Mouse (Mus musculus): ENCODE results near the gene Cenpo.
A peak's percentile ranks its signal among the peaks of the same experiment; 100 is the strongest.
"Not testable (repeated sequence)": the region's sequence is repeated elsewhere in the genome, so short reads cannot be mapped to it uniquely, and the experiment has no call there.

Cenpo gene

GRCm38 (mm10) chr12:4233572-4234508, at the start of gene Cenpo, which contains the start of gene Ptrhd1:
Gene Cenpo, minus strand, starts transcription at chr12:4234294.
Gene Ptrhd1, plus strand, starts transcription at chr12:4234027.
- DNase-seq (ENCODE audit: low spot score) = peak; percentile 98

- DNase-seq (ENCODE audit: low spot score) = no peak
Measured at GRCm38 (mm10) chr12:4279878-4280277, 45.8 kb upstream of the Cenpo start.

DNA sequence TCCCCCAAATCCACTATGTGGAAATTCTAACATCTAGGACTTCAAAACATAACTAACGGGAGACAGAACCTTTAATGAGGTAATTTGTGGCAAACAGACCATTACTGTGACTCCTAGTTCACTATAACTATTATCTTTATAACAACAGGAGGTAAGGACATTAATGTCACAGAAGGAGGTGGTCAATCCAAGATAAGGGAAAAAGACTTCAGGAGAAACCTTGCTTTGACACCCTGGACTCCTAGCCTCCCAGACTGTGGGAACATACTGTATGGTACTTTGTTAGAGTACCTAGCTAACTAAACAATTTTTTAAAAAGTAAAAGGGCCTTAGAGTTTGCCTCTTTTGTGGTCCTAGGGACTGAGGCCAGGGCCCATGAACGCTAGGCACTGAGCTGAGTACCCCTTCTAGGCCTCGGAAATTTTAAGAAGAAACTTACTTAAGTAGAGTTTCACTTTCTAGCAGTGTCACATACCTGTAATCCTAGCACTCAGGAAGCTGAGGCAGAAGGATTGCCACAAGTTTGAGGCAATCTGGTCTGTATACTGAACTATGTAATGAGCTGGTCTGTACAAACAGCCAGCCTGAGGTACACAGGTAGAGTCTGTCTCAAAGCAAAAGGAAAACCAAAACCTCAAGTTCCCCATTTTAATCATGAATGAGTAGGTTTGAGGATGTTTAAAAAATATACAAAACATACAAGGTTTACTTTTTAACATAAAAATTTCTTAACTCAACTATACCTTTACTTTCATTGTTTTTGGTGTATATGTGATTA, 45.1 kb upstream of the Cenpo start:
- no peak for DNase-seq (ENCODE audit: low spot score)

GRCm38 (mm10) chr12:4271078-4271477, 37.0 kb upstream of the Cenpo start:
- DNase-seq (ENCODE audit: low spot score) = peak; percentile 22

GRCm38 (mm10) chr12:4267765-4268164, 33.7 kb upstream of the Cenpo start:
- no peak for DNase-seq (ENCODE audit: low spot score)

GRCm38 (mm10) chr12:4252742-4253655, 18.9 kb upstream of the Cenpo start:
- no peak for DNase-seq (ENCODE audit: low spot score)

- no peak for DNase-seq (ENCODE audit: low spot score)
Measured at GRCm38 (mm10) chr12:4249786-4250185, 15.7 kb upstream of the Cenpo start.

- DNase-seq (ENCODE audit: low spot score) = no peak
Measured at GRCm38 (mm10) chr12:4245742-4246141, 11.6 kb upstream of the Cenpo start.

DNA sequence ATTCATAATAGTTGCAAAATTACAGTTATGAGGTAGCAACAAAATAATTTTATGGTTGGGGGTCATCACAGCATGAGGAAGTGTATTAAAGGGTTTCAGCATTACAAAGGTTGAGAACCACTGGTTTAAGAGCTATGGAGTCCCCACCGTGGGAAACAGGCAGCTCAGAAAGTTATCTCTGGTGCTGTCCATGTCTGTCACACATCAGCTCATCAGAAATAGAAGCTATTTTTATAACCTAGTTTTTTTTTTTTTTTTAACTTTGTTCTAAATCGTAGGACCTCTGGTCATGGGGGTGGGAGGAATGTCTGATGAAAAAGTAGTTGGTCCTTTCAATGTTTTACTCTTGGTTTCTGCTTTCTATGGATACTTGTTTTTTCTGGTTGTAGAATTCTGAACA, 9.7 kb upstream of the Cenpo start:
- no peak for DNase-seq (ENCODE audit: low spot score)

- DNase-seq (ENCODE audit: low spot score) = not testable (repeated sequence)
Measured at GRCm38 (mm10) chr12:4240281-4240680, 6.2 kb upstream of the Cenpo start.

DNA sequence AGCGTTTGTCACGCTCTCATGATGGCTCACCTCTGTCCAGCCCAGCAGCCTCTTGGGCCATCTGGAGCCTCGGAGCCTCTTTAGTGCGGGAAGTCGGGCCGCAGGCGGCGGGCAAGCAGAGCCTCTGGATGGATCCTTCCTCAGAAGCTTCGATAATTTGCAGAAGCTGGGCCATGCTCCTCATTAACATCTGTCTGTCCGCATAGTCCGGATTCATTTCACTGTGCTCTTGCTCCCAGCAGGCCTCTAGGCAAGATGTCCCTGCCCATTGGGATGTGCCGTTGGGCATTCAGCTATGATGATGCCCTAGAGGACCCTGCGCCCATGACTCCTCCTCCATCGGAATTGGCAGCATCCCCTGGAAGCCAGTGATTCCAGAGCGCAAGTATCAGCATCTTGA, 3.4 kb upstream of the Cenpo start:
- no peak for DNase-seq (ENCODE audit: low spot score)

DNA sequence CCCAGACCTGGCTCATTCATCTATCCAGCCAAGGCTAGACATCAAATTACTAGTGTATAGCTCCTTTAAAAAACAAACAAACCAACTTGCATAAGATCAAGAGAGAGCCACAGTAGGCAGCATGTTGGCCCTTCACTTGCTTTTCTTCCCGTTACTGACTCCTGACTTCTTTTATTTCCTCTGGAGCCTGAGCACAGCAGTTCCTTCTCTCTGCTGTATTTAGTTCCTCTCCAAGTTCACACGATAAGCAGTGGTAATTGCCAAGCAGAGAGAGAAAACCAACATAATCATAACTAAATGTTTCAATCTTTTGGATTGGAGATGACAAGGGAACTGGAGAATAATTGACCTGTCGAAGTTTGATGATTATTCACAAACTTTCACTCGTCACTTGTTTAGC, 1.3 kb downstream of the Cenpo start:
- DNase-seq (ENCODE audit: low spot score) = no peak

DNA sequence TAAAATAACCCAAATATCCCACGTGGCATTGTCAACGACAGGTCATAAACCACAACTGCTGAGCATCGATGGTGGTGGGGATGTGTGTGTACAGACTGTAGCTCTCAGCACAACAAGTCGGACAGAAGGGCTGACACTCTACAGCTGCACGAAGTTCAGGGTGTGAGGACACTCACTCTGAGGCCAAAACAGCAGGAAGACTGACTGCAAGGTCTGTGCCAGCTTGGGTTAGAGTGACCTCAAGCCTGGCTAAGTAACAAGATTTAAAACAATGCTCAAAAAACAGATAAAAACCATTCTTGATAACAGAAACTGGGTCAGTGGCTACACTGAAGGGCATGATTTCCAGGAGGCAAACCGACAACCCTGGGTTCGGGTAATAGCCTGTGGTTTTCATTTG, 3.9 kb downstream of the Cenpo start:
- DNase-seq (ENCODE audit: low spot score) = no peak

DNA sequence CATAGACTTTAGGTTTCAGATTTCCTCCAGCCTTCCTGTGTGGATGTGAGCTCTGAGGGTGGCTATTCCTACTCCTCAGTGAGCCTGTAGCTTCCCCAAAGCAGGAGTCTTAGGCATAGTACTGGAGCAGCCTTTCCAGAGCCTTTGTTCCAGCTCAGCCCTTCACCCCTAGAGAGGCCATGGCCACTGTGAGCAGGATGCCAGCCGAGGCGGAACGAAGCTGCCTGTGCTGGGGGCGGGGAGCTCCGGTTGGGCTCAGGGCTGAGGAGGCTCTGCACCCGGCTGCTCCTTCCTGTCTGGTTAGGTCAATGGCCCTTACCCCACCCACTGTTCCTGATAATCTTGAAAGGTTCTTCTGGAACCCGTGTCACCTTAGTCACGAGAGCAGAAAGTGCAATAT, 21.2 kb downstream of the Cenpo start:
- DNase-seq (ENCODE audit: low spot score) = no peak

GRCm38 (mm10) chr12:4211174-4211573, 22.9 kb downstream of the Cenpo start:
- no peak for DNase-seq (ENCODE audit: low spot score)

DNA sequence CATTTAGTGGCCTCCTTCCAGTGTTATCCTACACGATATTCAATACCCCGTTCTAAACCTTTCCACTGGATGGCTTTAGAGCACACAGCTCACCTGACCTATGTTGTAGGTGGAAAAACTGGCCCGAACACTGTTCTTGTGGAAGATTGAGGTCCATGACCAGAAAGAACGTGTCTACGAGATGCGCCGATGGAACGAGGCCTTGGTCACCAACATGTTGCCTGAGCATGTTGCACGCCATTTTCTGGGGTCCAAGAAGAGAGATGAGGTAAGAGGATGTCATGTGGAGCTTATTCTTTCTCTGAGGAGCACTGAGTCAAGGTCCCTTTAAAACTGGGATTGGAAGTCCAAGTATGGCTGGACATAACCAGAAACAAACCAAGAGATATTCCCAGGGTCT, 24.9 kb downstream of the Cenpo start:
- no peak for DNase-seq (ENCODE audit: low spot score)

GRCm38 (mm10) chr12:4208405-4209133, 25.5 kb downstream of the Cenpo start:
- peak; percentile 66 for DNase-seq (ENCODE audit: low spot score)

GRCm38 (mm10) chr12:4206106-4206505, 28.0 kb downstream of the Cenpo start:
- no peak for DNase-seq (ENCODE audit: low spot score)

GRCm38 (mm10) chr12:4202206-4202605, 31.9 kb downstream of the Cenpo start:
- no peak for DNase-seq (ENCODE audit: low spot score)

GRCm38 (mm10) chr12:4201454-4202200, 32.5 kb downstream of the Cenpo start:
- DNase-seq (ENCODE audit: low spot score) = no peak

DNA sequence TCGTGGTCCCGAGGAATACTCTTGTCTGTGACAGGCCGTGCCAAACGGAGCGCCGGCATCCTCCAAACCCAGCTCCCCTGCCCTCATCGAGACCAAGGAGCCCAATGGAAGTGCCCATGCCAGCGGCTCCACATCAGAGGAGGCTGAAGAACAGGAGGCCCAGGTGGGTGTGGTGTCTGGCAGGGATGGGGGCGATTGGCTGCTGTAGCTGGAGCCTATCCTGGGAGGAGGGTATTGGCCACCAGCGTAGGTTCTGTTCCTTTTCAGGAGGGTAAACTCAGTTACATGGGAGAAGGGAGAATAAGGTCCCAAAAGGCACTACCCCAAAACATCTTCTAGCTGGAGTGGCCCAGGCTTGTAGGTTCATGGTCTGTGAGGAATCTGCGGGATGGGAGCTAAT, 34.8 kb downstream of the Cenpo start:
- no peak for DNase-seq (ENCODE audit: low spot score)
